Mouse (Mus musculus) lung, postnatal 0 days (tissue): Measurements from ENCODE around the gene Nkx2-9.

Experiments
- CTCF ChIP-seq: IDR thresholded peaks from 2 replicates; pipeline ENCODE4 v1.5.1; 2016; ENCODE audit warnings: antibody characterized with exemption, mild to moderate bottlenecking
- EP300 ChIP-seq: IDR thresholded peaks from 2 replicates; pipeline ENCODE4 v1.6.1; 2016; ENCODE audit warnings: antibody characterized with exemption, mild to moderate bottlenecking, control low read depth

- no peak for TF ChIP-seq CTCF
- no peak for TF ChIP-seq EP300
Measured at GRCm38 (mm10) chr12:56610851-56611250, 2.2 kb downstream of the Nkx2-9 start.
